Mouse (Mus musculus) embryonic facial prominence, embryonic 15.5 days (tissue): ENCODE results near the gene N4bp1. TPM values are rescaled to one million over a fixed set of nuclear protein-coding genes. Genes with fewer than 3 reads are reported as not detected.

Experiments
- ATAC-seq: fragments of 200-750 bp; cut with Nextera tagmentation; 2 replicates; pipeline ENCODE4 v1.8.0; 2017; ENCODE audit warnings: low read depth, moderate TSS enrichment; ENCODE audit not compliant: insufficient number of reproducible peaks, low FRiP score, low TSS enrichment
- H3K27ac ChIP-seq: fragments of 300-500 bp; sonication (generic); replicated peaks from 2 replicates; pipeline ENCODE4 v1.5.1; 2015; ENCODE audit warnings: mild to moderate bottlenecking, inconsistent platforms
- H3K27me3 ChIP-seq: fragments of 300-500 bp; sonication (generic); 2 replicates; pipeline ENCODE4 v1.6.1; 2015; ENCODE audit warnings: inconsistent platforms
- H3K36me3 ChIP-seq: fragments of 300-500 bp; sonication (generic); 2 replicates; pipeline ENCODE4 v1.6.1; 2015; ENCODE audit warnings: mild to moderate bottlenecking, inconsistent platforms
- H3K4me1 ChIP-seq: fragments of 300-500 bp; sonication (generic); 2 replicates; pipeline ENCODE4 v1.6.1; 2015; ENCODE audit warnings: inconsistent platforms
- H3K4me2 ChIP-seq: fragments of 300-500 bp; sonication (generic); replicated peaks from 2 replicates; pipeline ENCODE4 v1.6.1; 2015; ENCODE audit warnings: mild to moderate bottlenecking, inconsistent platforms
- H3K4me3 ChIP-seq: fragments of 300-500 bp; sonication (generic); replicated peaks from 2 replicates; pipeline ENCODE4 v1.5.1; 2015; ENCODE audit warnings: mild to moderate bottlenecking, inconsistent platforms
- H3K9ac ChIP-seq: fragments of 300-500 bp; sonication (generic); 2 replicates; pipeline ENCODE4 v1.6.1; 2015; ENCODE audit warnings: inconsistent platforms
- H3K9me3 ChIP-seq: fragments of 300-500 bp; sonication (generic); replicated peaks from 2 replicates; pipeline ENCODE4 v1.6.1; 2016; ENCODE audit warnings: inconsistent platforms
- WGBS: fragments of 180-500 bp; shearing (Covaris S2); methylation state at CpG from one replicate; pipeline ENCODE4 v1.1.7; 2015; 5-methylcytosine and 5-hydroxymethylcytosine counted together
- polyA plus RNA-seq: library from polyadenylated mRNA; unstranded; fragments of >200 nt; fragmentation: Nextera tagmentation; extraction: Ambion mirVana; gene quantifications from 2 replicates; pipeline ENCODE4 v1.2.1, GENCODE M21; 2015

N4bp1 gene
- polyA plus RNA-seq, 1 experiment from 2014 or later = 9.7 TPM

- no peaks in the 10 kb centered on the region for H3K36me3 ChIP-seq
- no peaks in the 10 kb centered on the region for H3K27me3 ChIP-seq
- peak; percentile 41; the same call in 1 of the 2 replicates for ATAC-seq
- peaks cover 13% of the 10 kb centered on the region for H3K4me1 ChIP-seq
- 0 out of 2 replicates have a peak overlapping the region, but pooled peaks have one; percentile 48 for H3K27ac ChIP-seq
- H3K4me3 ChIP-seq = no peak overlapping the region
- H3K4me2 ChIP-seq = no peak overlapping the region
- no peaks in the 10 kb centered on the region for H3K9me3 ChIP-seq
- WGBS = 58% methylated on average over 12 of the region's 12 CpGs
- H3K9ac ChIP-seq = no peak overlapping the region
Measured at GRCm38 (mm10) chr8:86787891-86788420, 97.1 kb downstream of the N4bp1 start.

DNA sequence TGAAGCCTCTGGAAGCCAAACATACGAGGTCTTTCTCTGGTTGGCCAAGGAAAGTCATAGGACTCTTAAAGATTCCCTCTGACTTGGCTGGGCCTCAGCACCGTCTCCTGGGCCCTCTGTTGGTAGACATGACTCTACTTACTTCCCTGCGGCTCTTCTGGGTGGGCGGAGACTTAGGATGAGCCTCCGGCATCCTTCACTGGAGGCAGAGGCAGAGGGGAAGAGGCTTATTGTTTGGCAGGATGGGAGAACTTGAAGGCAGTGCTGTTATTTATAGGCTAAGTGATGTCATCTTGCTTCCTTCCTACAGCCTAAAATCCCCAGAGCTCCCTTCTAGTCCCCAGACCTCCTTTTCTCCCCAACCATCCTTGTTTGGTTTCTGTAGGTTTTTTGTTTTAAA lies 98.6 kb downstream of the N4bp1 start:
- no peak overlapping the region for H3K4me3 ChIP-seq
- no peak overlapping the region for H3K27ac ChIP-seq
- no peaks in the 10 kb centered on the region for H3K27me3 ChIP-seq
- peaks cover 13% of the 10 kb centered on the region for H3K4me1 ChIP-seq
- no peak for ATAC-seq
- H3K36me3 ChIP-seq = no peaks in the 10 kb centered on the region
- WGBS = 43% methylated on average over 5 of the region's 5 CpGs
- H3K9ac ChIP-seq = no peak overlapping the region
- no peak overlapping the region for H3K4me2 ChIP-seq
- H3K9me3 ChIP-seq = no peaks in the 10 kb centered on the region

DNA sequence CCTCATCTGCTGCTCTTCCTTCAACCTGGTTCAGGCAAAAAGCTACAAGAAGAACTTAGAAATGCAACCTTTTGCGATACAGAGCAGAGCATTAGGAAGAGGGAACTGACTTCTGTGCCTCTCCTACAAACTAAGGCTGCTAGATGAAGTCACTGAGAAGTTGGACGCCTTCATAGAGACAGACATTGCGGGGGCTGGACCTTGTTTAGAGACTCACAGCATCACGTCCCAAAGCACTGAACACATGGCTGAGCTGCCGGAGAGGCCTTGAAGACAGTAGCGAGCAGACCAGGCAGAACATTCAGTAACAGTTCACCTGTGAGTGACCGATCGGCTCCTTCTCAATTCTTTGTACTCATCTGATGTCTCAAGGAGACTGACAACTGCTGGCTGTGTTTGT lies 104.0 kb downstream of the N4bp1 start:
- no peak overlapping the region for H3K27ac ChIP-seq
- H3K36me3 ChIP-seq = no peaks in the 10 kb centered on the region
- H3K27me3 ChIP-seq = no peaks in the 10 kb centered on the region
- no peak overlapping the region for H3K4me2 ChIP-seq
- no peaks in the 10 kb centered on the region for H3K9me3 ChIP-seq
- H3K9ac ChIP-seq = no peak overlapping the region
- no peaks in the 10 kb centered on the region for H3K4me1 ChIP-seq
- ATAC-seq = no peak
- no peak overlapping the region for H3K4me3 ChIP-seq
- whole genome bisulfite sequencing = 92% methylated on average over 8 of the region's 8 CpGs

DNA sequence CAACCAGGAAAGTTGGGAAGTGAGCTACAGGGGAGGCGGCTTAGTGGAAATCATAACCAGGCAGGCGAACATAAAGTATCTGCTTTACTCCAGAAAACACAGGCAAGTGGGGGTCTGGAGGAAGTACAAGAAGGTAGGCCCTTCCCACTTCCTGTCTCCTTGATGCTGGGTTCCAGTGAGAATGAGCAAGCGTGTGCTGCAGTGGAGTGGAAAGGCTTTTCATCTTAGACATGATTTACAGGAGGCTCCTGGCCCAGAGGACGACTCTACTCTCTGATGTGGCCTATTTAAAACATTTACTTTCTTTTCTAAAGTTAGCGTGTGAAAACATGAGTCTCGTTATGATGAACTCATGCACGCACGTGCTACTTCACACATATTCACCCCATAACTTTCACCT lies 105.9 kb downstream of the N4bp1 start:
- no peak for ATAC-seq
- WGBS = 70% methylated on average over 8 of the region's 8 CpGs
- H3K27ac ChIP-seq = no peak overlapping the region

GRCm38 (mm10) chr8:86769945-86770715 lies 114.9 kb downstream of the N4bp1 start:
- H3K36me3 ChIP-seq = no peaks in the 10 kb centered on the region
- no peak for ATAC-seq
- H3K4me2 ChIP-seq = no peak overlapping the region
- H3K27ac ChIP-seq = no peak overlapping the region; the same call in 1 of the 2 replicates
- no peaks in the 10 kb centered on the region for H3K27me3 ChIP-seq
- no peak overlapping the region for H3K9ac ChIP-seq
- H3K4me3 ChIP-seq = no peak overlapping the region
- H3K4me1 ChIP-seq = no peaks in the 10 kb centered on the region
- 45% methylated on average over 1 of the region's 1 CpGs for WGBS
- H3K9me3 ChIP-seq = no peaks in the 10 kb centered on the region

More for the DNA sequence above, 105.9 kb downstream of the N4bp1 start:
- no peaks in the 10 kb centered on the region for H3K4me1 ChIP-seq
- no peak overlapping the region for H3K9ac ChIP-seq
- H3K36me3 ChIP-seq = no peaks in the 10 kb centered on the region
- no peak overlapping the region for H3K4me3 ChIP-seq
- no peaks in the 10 kb centered on the region for H3K9me3 ChIP-seq
- no peaks in the 10 kb centered on the region for H3K27me3 ChIP-seq
- H3K4me2 ChIP-seq = no peak overlapping the region

- H3K4me3 ChIP-seq = no peak overlapping the region
- no peak for ATAC-seq
Measured at GRCm38 (mm10) chr8:86768499-86768898, 116.6 kb downstream of the N4bp1 start.

GRCm38 (mm10) chr8:86766548-86767211 lies 118.4 kb downstream of the N4bp1 start:
- 79% methylated on average over 9 of the region's 9 CpGs for WGBS
- ATAC-seq = peak; percentile 36; the same call in 1 of the 2 replicates
- H3K4me1 ChIP-seq = no peaks in the 10 kb centered on the region
- no peak overlapping the region for H3K27ac ChIP-seq
- H3K9me3 ChIP-seq = no peaks in the 10 kb centered on the region
- H3K4me2 ChIP-seq = no peak overlapping the region
- H3K9ac ChIP-seq = no peak overlapping the region
- no peak overlapping the region for H3K4me3 ChIP-seq
- H3K36me3 ChIP-seq = no peaks in the 10 kb centered on the region
- no peaks in the 10 kb centered on the region for H3K27me3 ChIP-seq

More at GRCm38 (mm10) chr8:86768499-86768898, 116.6 kb downstream of the N4bp1 start:
- Histone ChIP-seq H3K27ac (no peak overlapping the region), H3K9ac (no peak overlapping the region), H3K4me2 (no peak overlapping the region), H3K4me1 (no peaks in the 10 kb centered on the region), H3K36me3 (no peaks in the 10 kb centered on the region), H3K27me3 (no peaks in the 10 kb centered on the region), H3K9me3 (no peaks in the 10 kb centered on the region)
- 58% methylated on average over 5 of the region's 5 CpGs for WGBS

DNA sequence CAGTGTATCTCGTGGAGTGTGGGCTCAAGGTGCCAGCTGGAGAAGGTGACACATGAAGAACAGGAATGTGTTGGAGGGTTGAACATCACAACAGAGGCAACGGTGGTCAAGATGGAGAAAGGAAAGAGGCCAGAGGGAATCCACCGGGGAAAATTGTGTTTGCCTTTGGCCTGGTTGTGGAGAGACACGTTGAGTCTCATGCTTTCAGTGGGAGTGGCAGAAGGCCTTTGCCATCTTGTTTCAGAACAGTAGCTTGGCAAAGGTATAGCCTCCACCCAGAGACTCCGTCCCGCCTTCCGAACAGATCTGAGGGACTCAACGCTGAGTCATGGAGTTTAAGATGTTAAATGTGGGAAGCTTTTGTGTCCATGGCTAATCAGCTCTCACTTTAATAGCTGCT lies 119.4 kb downstream of the N4bp1 start:
- no peaks in the 10 kb centered on the region for H3K27me3 ChIP-seq
- 81% methylated on average over 8 of the region's 8 CpGs for WGBS
- ATAC-seq = no peak

DNA sequence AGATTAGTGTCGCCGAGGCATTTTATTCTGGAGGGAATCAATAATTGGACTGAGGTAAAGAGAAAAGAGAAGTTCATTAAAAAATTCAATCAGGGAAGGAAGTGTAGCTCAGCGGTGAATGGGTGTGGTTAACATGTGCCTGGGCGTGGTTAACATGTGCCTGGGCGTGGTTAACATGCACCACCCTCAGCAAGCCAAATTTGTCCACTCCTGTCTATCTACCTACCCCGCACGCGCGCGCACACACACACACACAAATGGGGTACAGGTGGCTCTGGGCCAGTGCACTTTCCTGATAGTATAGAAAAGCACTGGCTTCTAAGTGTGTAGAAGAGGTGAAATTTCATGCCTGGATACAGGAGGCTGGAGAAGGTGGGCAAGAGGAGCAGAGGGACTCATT lies 119.9 kb downstream of the N4bp1 start:
- no peak for ATAC-seq
- Histone ChIP-seq H3K36me3 (no peaks in the 10 kb centered on the region), H3K27ac (no peak overlapping the region), H3K4me1 (no peaks in the 10 kb centered on the region), H3K4me2 (no peak overlapping the region), H3K4me3 (no peak overlapping the region), H3K9ac (no peak overlapping the region), H3K27me3 (no peaks in the 10 kb centered on the region), H3K9me3 (no peaks in the 10 kb centered on the region)
- WGBS = 89% methylated on average over 10 of the region's 10 CpGs

More for the DNA sequence above, 119.4 kb downstream of the N4bp1 start:
- no peak overlapping the region for H3K4me2 ChIP-seq
- no peaks in the 10 kb centered on the region for H3K36me3 ChIP-seq
- H3K9ac ChIP-seq = no peak overlapping the region
- H3K27ac ChIP-seq = no peak overlapping the region
- H3K4me1 ChIP-seq = no peaks in the 10 kb centered on the region
- no peak overlapping the region for H3K4me3 ChIP-seq
- H3K9me3 ChIP-seq = no peaks in the 10 kb centered on the region

DNA sequence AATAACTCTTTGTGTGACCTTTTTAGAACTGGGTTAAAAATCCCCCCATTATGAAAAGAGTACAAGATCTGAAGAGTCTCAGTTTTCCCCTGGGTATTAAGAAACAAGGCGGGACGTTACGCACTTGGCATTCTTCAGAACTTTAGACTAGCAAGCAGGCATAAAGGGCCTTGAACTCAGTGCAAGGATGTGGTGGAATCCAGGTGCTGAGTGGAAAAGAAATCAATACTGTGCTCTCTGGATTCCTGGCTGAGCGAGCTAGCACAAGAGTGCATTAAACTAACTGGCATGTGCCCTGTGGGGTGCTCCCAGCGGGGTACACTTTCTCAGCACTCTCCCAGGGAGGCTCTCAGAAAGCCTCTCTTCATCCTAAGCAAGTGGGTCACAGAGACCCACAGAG lies 122.3 kb downstream of the N4bp1 start:
- no peak overlapping the region for H3K4me3 ChIP-seq
- H3K9ac ChIP-seq = no peak overlapping the region
- no peak overlapping the region for H3K27ac ChIP-seq
- WGBS = 56% methylated on average over 5 of the region's 5 CpGs
- no peaks in the 10 kb centered on the region for H3K36me3 ChIP-seq
- no peak overlapping the region for H3K4me2 ChIP-seq
- H3K9me3 ChIP-seq = no peaks in the 10 kb centered on the region
- no peak for ATAC-seq
- no peaks in the 10 kb centered on the region for H3K4me1 ChIP-seq
- no peaks in the 10 kb centered on the region for H3K27me3 ChIP-seq

- no peak overlapping the region for H3K27ac ChIP-seq
- ATAC-seq = no peak
- WGBS = 77% methylated on average over 6 of the region's 6 CpGs
- no peaks in the 10 kb centered on the region for H3K36me3 ChIP-seq
- H3K4me3 ChIP-seq = no peak overlapping the region
- H3K27me3 ChIP-seq = no peaks in the 10 kb centered on the region
- no peak overlapping the region for H3K4me2 ChIP-seq
- H3K9ac ChIP-seq = no peak overlapping the region
- H3K4me1 ChIP-seq = peaks cover 5% of the 10 kb centered on the region; the same call in 1 of the 2 replicates
- H3K9me3 ChIP-seq = no peaks in the 10 kb centered on the region
Measured at GRCm38 (mm10) chr8:86760746-86761145, 124.3 kb downstream of the N4bp1 start.
